Mouse (Mus musculus): ENCODE measurements around the gene Mfsd2a.

GRCm38 (mm10) chr4:122971646-122972045 lies 10.7 kb upstream of the Mfsd2a start:
- TF ChIP-seq CTCF (IDR thresholded peaks at IDR 0.05; ENCODE audit: borderline replicate concordance, extremely low read depth, insufficient read depth, insufficient read length) = no peak
- no peak for TF ChIP-seq POLR2A (IDR thresholded peaks at IDR 0.05; ENCODE audit: borderline replicate concordance, extremely low read depth, insufficient read depth, insufficient read length, poor library complexity, severe bottlenecking)

All from brain, embryonic 14.5 days (tissue).